Comparison of ENCODE assay signal across 24 mouse cellular contexts in the genomic region with DNA sequence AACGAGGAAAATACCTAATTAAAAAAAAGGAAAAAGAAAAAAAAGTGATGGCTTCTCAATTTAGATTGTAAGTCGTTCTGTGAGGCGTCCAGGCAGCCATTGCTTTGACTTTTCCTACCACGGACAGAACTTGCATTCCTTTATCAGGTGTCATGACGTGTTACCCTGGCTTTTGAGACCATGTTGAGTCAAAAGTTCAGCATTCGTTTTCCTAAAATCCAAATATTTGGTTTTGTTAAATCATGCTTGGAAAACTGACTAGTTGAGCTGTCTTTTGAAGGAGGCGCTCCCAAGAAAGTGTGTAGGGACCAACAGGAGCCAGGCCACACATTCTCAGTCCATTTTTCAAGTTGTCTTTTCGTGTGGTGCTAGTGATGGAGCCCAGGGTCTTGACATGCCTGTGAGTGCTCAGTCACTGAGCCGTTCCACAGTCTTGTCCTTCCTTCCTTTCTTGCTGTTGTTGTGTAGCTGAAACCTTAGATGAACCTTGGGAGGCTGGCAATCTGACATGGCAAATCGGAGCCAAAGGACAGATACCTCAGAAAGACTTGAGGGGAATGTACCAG.
DNase-seq lines count a peak whose midpoint lies in the region; ATAC-seq and TF ChIP-seq lines count a peak whose summit lies in the region.
"Had no signal": no experiment of that assay in that cellular context is flagged by ENCODE, and none has a peak within 500 bp of the region (broad histone marks: within the 10 kb centered on the region; RNA-seq: fewer than 3 reads in every experiment).

No protein-coding gene starts in this region.

- TF ChIP-seq CTCF in gastrocnemius, adult 2 months (IDR thresholded peaks at IDR 0.05): no peak

- DNase-seq in gastrocnemius, adult 2 months: no peak
- DNase-seq in gastrocnemius, postnatal 36 days: no peak
- no peak for DNase-seq in lung, postnatal 14 days
- DNase-seq in NIH3T3 (ENCODE audit: low read depth): peak; percentile 7
- DNase-seq in adrenal gland, postnatal 10 days: no peak
- DNase-seq: adrenal gland, postnatal 14 days; cerebellum, adult 11 months; cerebellum, adult 2 months; cerebellum, postnatal 10 days; cerebellum, postnatal 36 days; embryo, embryonic 11 days; gastrocnemius, postnatal 14 days; heart, adult 2 months had no signal

- H3K9ac ChIP-seq in lung, embryonic 15.5 days: no peak overlapping the region
- H3K9ac ChIP-seq: embryonic facial prominence, embryonic 13.5 days; forebrain, embryonic 13.5 days; hindbrain, embryonic 12.5 days; hindbrain, embryonic 15.5 days had no signal

- intact Hi-C loops in gastrocnemius, adult 2 months (cut with DNase I): no loop called here
- intact Hi-C loops in gastrocnemius, postnatal 36 days (cut with DNase I): no loop called here

- peaks cover 6% of the 10 kb centered on the region for H3K4me1 ChIP-seq in lung, embryonic 15.5 days
- H3K4me1 ChIP-seq: embryonic facial prominence, embryonic 13.5 days; hindbrain, embryonic 12.5 days; hindbrain, embryonic 15.5 days had no signal

- H3K27ac ChIP-seq in gastrocnemius, adult 2 months: 0 out of 2 replicates have a peak overlapping the region, but pooled peaks have one; percentile 24
- no peak overlapping the region for H3K27ac ChIP-seq in lung, embryonic 15.5 days
- H3K27ac ChIP-seq: embryonic facial prominence, embryonic 10.5 days; embryonic facial prominence, embryonic 13.5 days; forebrain, embryonic 10.5 days; forebrain, embryonic 13.5 days; heart, adult 2 months; hindbrain, embryonic 12.5 days; hindbrain, embryonic 15.5 days had no signal

- 31% methylated on average over 10 of the region's 10 CpGs for WGBS in lung, embryonic 15.5 days

- H3K27me3 ChIP-seq in lung, embryonic 15.5 days: no peaks in the 10 kb centered on the region
- H3K27me3 ChIP-seq: embryonic facial prominence, embryonic 13.5 days; forebrain, embryonic 13.5 days; hindbrain, embryonic 12.5 days; hindbrain, embryonic 15.5 days; Patski had no signal

- no peaks in the 10 kb centered on the region for H3K9me3 ChIP-seq in lung, embryonic 15.5 days
- H3K9me3 ChIP-seq: embryonic facial prominence, embryonic 10.5 days; embryonic facial prominence, embryonic 13.5 days; forebrain, embryonic 10.5 days; forebrain, embryonic 13.5 days; hindbrain, embryonic 12.5 days; hindbrain, embryonic 15.5 days had no signal

- no peak overlapping the region for H3K4me2 ChIP-seq in lung, embryonic 15.5 days
- H3K4me2 ChIP-seq: embryonic facial prominence, embryonic 13.5 days; forebrain, embryonic 13.5 days; heart, embryonic 11.5 days; hindbrain, embryonic 12.5 days; hindbrain, embryonic 15.5 days had no signal

- peak; percentile 83 for ATAC-seq in lung, embryonic 15.5 days (ENCODE audit: borderline replicate concordance, extremely low read depth, low FRiP score, low TSS enrichment)
- ATAC-seq: forebrain, embryonic 13.5 days; forebrain, embryonic 16.5 days; Patski had no signal

- no peak overlapping the region for H3K4me3 ChIP-seq in gastrocnemius, adult 2 months
- H3K4me3 ChIP-seq in lung, embryonic 15.5 days: no peak overlapping the region
- H3K4me3 ChIP-seq: embryonic facial prominence, embryonic 10.5 days; embryonic facial prominence, embryonic 13.5 days; erythroblast, embryonic 14.5 days; forebrain, embryonic 10.5 days; forebrain, embryonic 13.5 days; heart, adult 2 months; hindbrain, embryonic 12.5 days; hindbrain, embryonic 15.5 days had no signal

- no peaks in the 10 kb centered on the region for H3K36me3 ChIP-seq in lung, embryonic 15.5 days
- H3K36me3 ChIP-seq: embryonic facial prominence, embryonic 10.5 days; embryonic facial prominence, embryonic 13.5 days; forebrain, embryonic 10.5 days; hindbrain, embryonic 12.5 days; hindbrain, embryonic 15.5 days had no signal
